Mouse (Mus musculus) liver, adult 2 months (tissue): ENCODE data around the gene Aars2. TPM values are rescaled to one million over a fixed set of nuclear protein-coding genes. Genes with fewer than 3 reads are reported as not detected.

Experiments used
- DNase-seq: peaks from one replicate; pipeline ENCODE4 v3.0.0-alpha.2; 2011; ENCODE audit warnings: low read depth, low spot score; ENCODE audit errors: extremely low read depth
- H3K27ac ChIP-seq: fragments of 200-500 bp; replicated peaks from 2 replicates; pipeline ENCODE4 v1.5.1; 2012; ENCODE audit warnings: low read depth, mild to moderate bottlenecking, control low read depth, inconsistent platforms, low read length; ENCODE audit not compliant: insufficient read depth
- H3K27me3 ChIP-seq: fragments of 200-500 bp; 2 replicates; pipeline ENCODE4 v1.6.1; 2012; ENCODE audit warnings: mild to moderate bottlenecking, moderate library complexity, low read length, inconsistent platforms; ENCODE audit not compliant: control insufficient read depth, insufficient read depth
- H3K36me3 ChIP-seq: fragments of 200-500 bp; 2 replicates; pipeline ENCODE4 v1.6.1; 2012; ENCODE audit warnings: low read length, inconsistent platforms; ENCODE audit not compliant: control insufficient read depth, insufficient read depth
- H3K4me1 ChIP-seq: fragments of 200-500 bp; 2 replicates; pipeline ENCODE4 v1.6.1; 2011; ENCODE audit warnings: low read length; ENCODE audit not compliant: control insufficient read depth, insufficient read depth
- H3K4me3 ChIP-seq: fragments of 200-500 bp; 2 replicates; pipeline ENCODE4 v1.5.1; 2011; ENCODE audit warnings: low read depth, mild to moderate bottlenecking, control low read depth, low read length, moderate library complexity; ENCODE audit not compliant: insufficient read depth
- H3K79me2 ChIP-seq: fragments of 200-500 bp; 2 replicates; pipeline ENCODE4 v1.6.1; 2012; ENCODE audit warnings: inconsistent platforms, mild to moderate bottlenecking, low read length, moderate library complexity; ENCODE audit not compliant: control insufficient read depth, insufficient read depth
- H3K9ac ChIP-seq: fragments of 200-500 bp; 2 replicates; pipeline ENCODE4 v1.6.1; 2012; ENCODE audit warnings: low read depth, mild to moderate bottlenecking, control low read depth, inconsistent platforms, low read length
- CTCF ChIP-seq: fragments of 200-500 bp; IDR thresholded peaks from 2 replicates; pipeline ENCODE4 v1.5.1; 2011; ENCODE audit warnings: low read depth, low read length, control low read depth
- POLR2A ChIP-seq: fragments of 200-500 bp; IDR thresholded peaks from 2 replicates; pipeline ENCODE4 v1.6.1; 2011; ENCODE audit warnings: low read length, control low read depth; ENCODE audit not compliant: insufficient read depth; ENCODE audit errors: extremely low read depth
- WGBS: fragments of 180-500 bp; shearing (Covaris S2); methylation state at CpG from one replicate; pipeline ENCODE4 v1.1.7; 2018; 5-methylcytosine and 5-hydroxymethylcytosine counted together
- polyA plus RNA-seq: library from polyadenylated mRNA; depleted of rRNA; stranded (reverse); fragments of >200 nt; gene quantifications from 2 replicates; pipeline ENCODE4 v1.2.3, GENCODE M21; 2012
- total RNA-seq: library from RNA; depleted of rRNA; stranded (reverse); fragments of >200 nt; gene quantifications from 2 replicates; pipeline ENCODE4 v1.2.3, GENCODE M21; 2014

The Aars2 gene
- total and polyA plus RNA-seq, 2 experiments, result 10.6 to 21.4 TPM

GRCm38 (mm10) chr17:45545278-45545961, 38.8 kb downstream of the Aars2 start:
- Histone ChIP-seq H3K9ac (no peak overlapping the region), H3K27ac (no peak overlapping the region), H3K36me3 (no peaks in the 10 kb centered on the region), H3K4me3 (no peak overlapping the region), H3K79me2 (no peaks in the 10 kb centered on the region), H3K27me3 (peaks cover 44% of the 10 kb centered on the region), H3K4me1 (no peaks in the 10 kb centered on the region)
- no peak for DNase-seq
- no peak for TF ChIP-seq POLR2A
- WGBS, result 5% methylated on average over 74 of the region's 74 CpGs

- 73% methylated on average over 16 of the region's 16 CpGs for WGBS
- Histone ChIP-seq H3K9ac (no peak overlapping the region), H3K27me3 (peaks cover 42% of the 10 kb centered on the region), H3K4me3 (no peak overlapping the region), H3K27ac (no peak overlapping the region), H3K36me3 (no peaks in the 10 kb centered on the region), H3K79me2 (no peaks in the 10 kb centered on the region), H3K4me1 (no peaks in the 10 kb centered on the region)
- TF ChIP-seq POLR2A, result no peak
- TF ChIP-seq CTCF, result no peak
- DNase-seq, result no peak
Observed at GRCm38 (mm10) chr17:45546941-45547340, 40.3 kb downstream of the Aars2 start.

GRCm38 (mm10) chr17:45547461-45548190, 41.0 kb downstream of the Aars2 start:
- 65% methylated on average over 5 of the region's 5 CpGs for WGBS

GRCm38 (mm10) chr17:45548541-45549512, 42.2 kb downstream of the Aars2 start:
- H3K79me2 ChIP-seq, result no peaks in the 10 kb centered on the region
- H3K36me3 ChIP-seq, result no peaks in the 10 kb centered on the region
- no peak overlapping the region for H3K9ac ChIP-seq
- H3K27me3 ChIP-seq, result peaks cover 34% of the 10 kb centered on the region
- no peaks in the 10 kb centered on the region for H3K4me1 ChIP-seq
- TF ChIP-seq POLR2A (no peak), CTCF (no peak)
- no peak overlapping the region; the same call in 1 of the 2 replicates for H3K4me3 ChIP-seq
- no peak for DNase-seq
- H3K27ac ChIP-seq, result no peak overlapping the region
- WGBS, result 7% methylated on average over 47 of the region's 68 CpGs

More at GRCm38 (mm10) chr17:45547461-45548190, 41.0 kb downstream of the Aars2 start:
- H3K4me3 ChIP-seq, result no peak overlapping the region
- DNase-seq, result no peak
- H3K27me3 ChIP-seq, result peaks cover 39% of the 10 kb centered on the region
- H3K4me1 ChIP-seq, result no peaks in the 10 kb centered on the region
- TF ChIP-seq CTCF, result no peak
- TF ChIP-seq POLR2A, result no peak
- H3K27ac ChIP-seq, result no peak overlapping the region
- no peaks in the 10 kb centered on the region for H3K79me2 ChIP-seq
- H3K9ac ChIP-seq, result no peak overlapping the region
- H3K36me3 ChIP-seq, result no peaks in the 10 kb centered on the region

GRCm38 (mm10) chr17:45549617-45550181, 43.1 kb downstream of the Aars2 start, which contains the start of gene Tmem151b:
Gene Tmem151b (minus strand): TSS chr17:45549677.
- WGBS, result 9% methylated on average over 13 of the region's 29 CpGs
- H3K4me3 ChIP-seq, result no peak within 1 kb of the TSS; the same call in 1 of the 2 replicates
- no peak for DNase-seq
- no peak within 1 kb of the TSS for H3K27ac ChIP-seq
- no peaks in the 10 kb centered on the region for H3K4me1 ChIP-seq
- H3K79me2 ChIP-seq, result no peaks in the 10 kb centered on the region
- H3K36me3 ChIP-seq, result no peaks in the 10 kb centered on the region
- H3K9ac ChIP-seq, result no peak within 1 kb of the TSS
- H3K27me3 ChIP-seq, result peaks cover 27% of the 10 kb centered on the region
- TF ChIP-seq CTCF (no peak), POLR2A (no peak)
